Mouse (Mus musculus): ENCODE measurements at regions not wholly inside any gene's neighbourhood (a gene's known extent, or its start where the extent isn't known, plus 50 kb on each side); places are given as distances from the start of the nearest gene placed in this dataset.

GRCm38 (mm10) chr11:52541210-52541609 is 145.0 kb downstream of the 9530068E07Rik start:
- DNase-seq (ENCODE audit: low read depth, low spot score): no peak

GRCm38 (mm10) chr11:52551451-52551850 is 155.2 kb downstream of the 9530068E07Rik start:
- DNase-seq (ENCODE audit: low read depth, low spot score): no peak

DNA sequence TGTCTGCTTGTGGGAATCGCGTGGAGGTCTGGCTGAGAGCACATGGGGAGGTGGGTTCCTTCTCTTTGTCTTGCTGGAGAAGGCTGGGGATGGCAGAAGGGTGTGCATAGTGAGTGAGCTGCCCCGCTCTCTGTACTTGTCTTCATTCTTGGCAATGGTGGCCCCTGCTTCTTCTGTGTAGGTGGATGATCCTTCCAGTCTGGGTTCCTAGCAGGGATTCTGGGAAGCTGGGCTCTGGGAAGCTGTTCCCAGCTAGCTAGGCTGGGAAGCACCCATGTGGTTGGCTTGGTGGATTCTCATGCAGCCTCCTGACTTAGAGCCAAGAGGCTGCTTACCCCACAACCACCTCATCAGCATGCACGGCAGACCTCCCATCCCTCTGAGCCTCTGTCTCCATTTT is 156.6 kb downstream of the 9530068E07Rik start:
- no peak for DNase-seq (ENCODE audit: low read depth, low spot score)

GRCm38 (mm10) chr11:52557836-52558235 is 161.6 kb downstream of the 9530068E07Rik start:
- no peak for DNase-seq (ENCODE audit: low read depth, low spot score)

- no peak for DNase-seq (ENCODE audit: low read depth, low spot score)
These were observed 162.6 kb downstream of the 9530068E07Rik start for GRCm38 (mm10) chr11:52558782-52559181.

- DNase-seq (ENCODE audit: low read depth, low spot score): no peak
These were observed 165.1 kb downstream of the 9530068E07Rik start for GRCm38 (mm10) chr11:52561281-52561680.

DNA sequence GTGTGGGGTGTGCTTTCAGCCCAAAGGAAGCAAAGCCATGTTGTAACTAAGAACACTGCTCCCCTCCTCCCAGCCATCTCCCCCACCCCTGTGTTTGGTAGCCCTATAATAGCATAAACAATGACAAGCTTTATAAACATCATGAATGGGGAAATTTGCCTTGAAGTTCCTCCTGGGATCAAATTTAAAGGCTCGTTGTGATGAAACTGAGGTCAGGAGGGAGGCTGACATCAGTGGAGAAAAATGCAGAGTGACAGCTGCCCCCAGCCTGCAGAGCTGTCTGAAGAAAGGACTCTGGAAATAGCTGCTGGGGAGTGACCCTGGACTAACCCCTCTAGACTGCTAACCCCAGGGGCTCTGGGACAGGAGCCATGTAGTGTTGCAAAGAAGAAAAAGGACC is 169.2 kb downstream of the 9530068E07Rik start:
- DNase-seq (ENCODE audit: low read depth, low spot score): no peak

DNA sequence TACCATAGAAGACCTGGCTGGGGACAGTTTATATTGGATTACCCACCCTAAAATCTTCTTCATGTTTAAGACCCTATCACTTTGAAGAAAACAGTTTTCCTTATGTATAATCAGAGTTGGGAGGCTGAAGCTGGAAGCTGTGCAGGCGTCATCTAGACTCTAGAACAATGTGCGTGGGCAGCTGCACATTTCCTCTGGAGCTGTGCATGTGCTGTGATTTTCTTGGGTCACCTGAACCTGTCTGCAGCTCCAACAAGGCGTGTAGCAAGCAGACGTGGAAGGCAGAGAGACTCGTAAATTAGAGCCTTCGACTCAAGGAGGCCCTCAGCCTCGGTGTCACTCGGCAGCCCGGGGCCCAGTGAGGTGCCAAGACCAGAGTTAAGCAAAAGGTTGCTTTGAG is 169.8 kb downstream of the 9530068E07Rik start:
- DNase-seq (ENCODE audit: low read depth, low spot score): no peak

DNA sequence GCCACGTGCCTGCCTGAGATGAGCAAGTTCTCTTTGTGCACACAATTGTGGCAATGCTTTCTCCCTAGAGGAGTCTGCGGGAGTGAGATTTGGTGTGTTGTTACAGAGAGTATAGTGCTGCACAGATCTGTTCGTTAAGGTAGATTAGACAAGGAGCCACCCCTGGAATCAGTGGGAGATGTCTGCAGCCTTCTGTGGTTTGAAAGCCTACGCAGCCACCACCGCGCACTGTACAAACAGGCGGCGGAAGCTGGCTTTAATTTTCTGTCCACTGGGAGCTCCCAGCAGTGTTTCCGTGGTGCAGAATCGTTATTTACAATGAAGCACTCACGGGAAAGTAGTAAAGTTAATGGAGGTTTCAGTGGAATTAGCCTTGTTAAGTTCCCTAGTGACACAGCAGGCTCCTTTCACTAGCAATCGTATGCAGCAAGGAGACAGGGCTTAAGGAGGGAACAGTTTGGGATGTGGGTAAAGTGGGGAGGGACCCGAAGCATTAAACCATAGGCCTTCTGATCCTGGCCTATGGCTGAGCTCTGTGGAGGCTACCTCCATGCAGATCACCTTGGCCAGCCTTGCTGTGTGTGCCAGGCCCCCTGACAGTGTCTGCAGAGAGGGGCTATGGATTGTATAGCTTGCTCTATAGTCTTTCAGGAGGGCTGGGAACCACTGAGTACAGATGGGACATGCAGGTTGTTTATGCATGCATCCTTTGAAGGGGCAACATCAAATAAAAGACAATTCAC is 171.9 kb downstream of the 9530068E07Rik start:
- DNase-seq (ENCODE audit: low read depth, low spot score): peak; percentile 11

DNA sequence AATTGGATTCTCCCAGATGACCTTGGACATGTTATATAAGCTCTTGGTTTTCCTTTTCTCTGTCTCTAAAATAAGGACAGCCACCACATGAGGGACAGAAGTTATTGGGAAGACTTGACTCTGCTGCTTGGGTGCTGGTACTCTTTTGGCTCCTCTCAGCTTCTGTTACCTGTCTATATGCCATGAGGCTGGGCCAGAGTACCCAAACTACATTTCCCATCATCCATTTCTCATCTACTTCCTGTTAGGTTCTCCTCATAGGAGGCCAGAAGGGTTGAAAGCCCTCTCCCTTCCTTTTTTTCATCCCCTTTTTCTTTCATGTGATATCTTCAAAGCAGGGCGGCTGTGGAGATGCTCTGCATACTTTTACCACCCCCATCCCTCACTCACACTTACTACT is 172.6 kb downstream of the 9530068E07Rik start:
- no peak for DNase-seq (ENCODE audit: low read depth, low spot score)

DNA sequence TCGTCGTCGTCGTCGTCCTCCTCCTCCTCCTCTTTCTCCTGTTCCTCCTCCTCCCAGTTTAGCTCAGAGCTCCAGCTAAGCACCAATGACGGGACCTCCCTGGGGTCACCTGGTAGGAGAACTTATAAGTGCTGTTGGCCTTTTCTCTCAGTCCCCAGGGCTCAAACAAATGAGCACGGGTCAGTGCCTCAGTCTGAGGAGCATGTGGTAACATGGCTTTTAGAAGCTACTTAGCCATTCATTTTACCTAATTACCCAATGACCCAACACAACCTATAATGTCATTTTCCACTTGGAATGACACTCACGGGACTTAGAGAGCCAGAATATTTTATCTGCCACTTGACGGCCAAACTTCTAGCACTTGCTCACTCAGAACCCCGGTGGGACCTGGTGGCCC is 173.5 kb downstream of the 9530068E07Rik start:
- DNase-seq (ENCODE audit: low read depth, low spot score): no peak

- peak; percentile 18 for DNase-seq (ENCODE audit: low read depth, low spot score)
These were observed 182.2 kb downstream of the 9530068E07Rik start for GRCm38 (mm10) chr11:52578471-52578870.

- DNase-seq (ENCODE audit: low read depth, low spot score): peak; percentile 54
These were observed 183.6 kb downstream of the 9530068E07Rik start for GRCm38 (mm10) chr11:52579764-52580377.

DNA sequence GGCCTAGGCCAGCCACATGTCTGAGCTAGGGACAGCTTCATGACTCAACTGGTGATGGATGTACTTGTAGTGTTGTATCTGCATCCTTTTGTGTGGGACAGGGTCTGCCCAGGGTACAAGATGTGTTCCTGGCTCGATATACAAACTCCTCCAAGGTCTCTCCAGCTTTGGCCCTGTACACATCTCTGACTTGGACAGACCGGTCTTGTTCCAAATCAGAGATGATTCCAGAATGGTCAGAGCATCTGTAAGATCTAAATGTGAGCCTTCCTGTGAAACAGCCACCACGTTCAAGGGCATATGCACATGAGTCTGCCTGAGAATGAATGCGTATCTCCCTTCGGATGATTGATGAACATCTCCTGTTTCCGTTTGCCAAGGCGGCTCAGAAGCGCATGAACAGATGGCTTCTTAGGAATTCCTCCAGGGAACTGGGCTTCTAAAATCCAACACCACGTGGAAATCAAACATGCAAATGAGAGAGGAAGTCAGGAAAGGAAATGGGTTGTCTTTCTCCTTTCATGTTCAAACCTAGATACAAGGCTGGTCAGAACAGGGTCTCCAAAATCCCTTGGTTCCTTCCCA is 172.7 kb upstream of the Fstl4 start:
- DNase-seq (ENCODE audit: low read depth, low spot score): no peak

- DNase-seq (ENCODE audit: low read depth, low spot score): no peak
These were observed 170.3 kb upstream of the Fstl4 start for GRCm38 (mm10) chr11:52594092-52594491.

GRCm38 (mm10) chr11:52601196-52601595 is 163.2 kb upstream of the Fstl4 start:
- no peak for DNase-seq (ENCODE audit: low read depth, low spot score)

DNA sequence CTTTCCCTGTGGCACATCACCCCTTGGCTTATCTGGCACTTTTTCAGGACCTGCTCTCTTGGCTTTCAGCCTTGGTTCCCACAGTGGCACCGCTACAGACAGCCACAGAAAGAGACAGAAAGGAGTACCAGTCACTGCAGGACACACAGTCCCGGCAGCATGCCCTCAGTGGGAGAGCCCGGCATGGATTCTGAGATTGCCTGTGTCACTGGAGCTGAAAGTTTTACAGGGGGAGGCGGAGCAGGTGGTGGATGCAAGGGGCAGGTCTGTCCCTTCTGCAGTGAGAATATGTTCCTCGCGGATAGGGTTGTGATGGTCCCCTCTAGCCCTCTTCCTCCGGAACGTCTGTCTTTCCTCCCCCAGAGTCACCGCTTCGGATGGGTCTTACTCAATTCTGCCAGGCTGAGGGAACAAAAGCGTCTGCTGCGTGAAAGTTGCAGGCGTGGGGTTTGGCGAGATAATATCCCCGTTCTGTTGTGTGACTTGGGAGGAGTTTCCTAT is 162.3 kb upstream of the Fstl4 start:
- DNase-seq (ENCODE audit: low read depth, low spot score): no peak

DNA sequence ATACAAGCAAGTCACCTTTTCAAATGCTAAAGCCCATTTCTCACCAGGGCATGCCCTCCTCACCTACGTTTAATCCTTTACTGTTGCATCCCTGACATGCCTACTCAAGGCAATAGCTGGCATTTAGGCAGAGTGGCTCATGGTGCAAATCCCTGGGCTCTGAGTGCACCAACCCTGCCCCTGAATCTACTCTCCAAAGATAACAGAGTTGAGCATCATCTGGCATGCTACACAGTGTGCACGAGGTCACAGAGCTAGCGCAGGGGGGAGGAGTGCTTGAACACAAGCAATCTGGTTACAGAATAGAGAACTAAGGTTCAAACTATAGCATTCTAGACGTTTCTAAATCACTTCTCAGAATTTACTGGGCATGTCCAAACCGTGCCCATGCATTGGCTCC is 161.6 kb upstream of the Fstl4 start:
- no peak for DNase-seq (ENCODE audit: low read depth, low spot score)

- DNase-seq (ENCODE audit: low read depth, low spot score): peak; percentile 56
These were observed 153.7 kb upstream of the Fstl4 start for GRCm38 (mm10) chr11:52610681-52611165.

GRCm38 (mm10) chr11:52615622-52616021 is 148.8 kb upstream of the Fstl4 start:
- DNase-seq (ENCODE audit: low read depth, low spot score): no peak

GRCm38 (mm10) chr11:52618646-52619045 is 145.8 kb upstream of the Fstl4 start:
- DNase-seq (ENCODE audit: low read depth, low spot score): no peak

GRCm38 (mm10) chr11:52622861-52623260 is 141.6 kb upstream of the Fstl4 start:
- DNase-seq (ENCODE audit: low read depth, low spot score): no peak

GRCm38 (mm10) chr11:52628875-52629274 is 135.6 kb upstream of the Fstl4 start:
- no peak for DNase-seq (ENCODE audit: low read depth, low spot score)
